Mouse (Mus musculus): ENCODE measurements around the gene Dirc2. TPM values are rescaled to one million over a fixed set of nuclear protein-coding genes. Genes with fewer than 3 reads are reported as not detected.

The Dirc2 gene
- total RNA-seq, 2 experiments from 2014 or later = 47.1 to 50.2 TPM

- no peak for DNase-seq
- intact Hi-C loops (cut with DNase I) = no loop called here
Measured at GRCm38 (mm10) chr16:35696103-35696502, 73.1 kb downstream of the Dirc2 start.

- DNase-seq = no peak
- intact Hi-C loops (cut with DNase I) = no loop called here
Measured at GRCm38 (mm10) chr16:35694250-35694846, 74.8 kb downstream of the Dirc2 start.

GRCm38 (mm10) chr16:35691606-35692005 is 77.5 kb downstream of the Dirc2 start:
- DNase-seq = no peak
- intact Hi-C loops (cut with DNase I) = no loop called here

- intact Hi-C loops (cut with DNase I) = no loop called here
- no peak for DNase-seq
Measured at GRCm38 (mm10) chr16:35686491-35686890, 82.7 kb downstream of the Dirc2 start.

GRCm38 (mm10) chr16:35685027-35685426 is 84.1 kb downstream of the Dirc2 start:
- intact Hi-C loops (cut with DNase I) = no loop called here
- DNase-seq = no peak

GRCm38 (mm10) chr16:35681327-35682108 is 87.6 kb downstream of the Dirc2 start:
- DNase-seq = peak; percentile 78 to 83
- intact Hi-C loops (cut with DNase I) = no loop called here

- intact Hi-C loops (cut with DNase I) = no loop called here
- DNase-seq = no peak
Measured at GRCm38 (mm10) chr16:35678476-35678875, 90.7 kb downstream of the Dirc2 start.

- intact Hi-C loops (cut with DNase I) = no loop called here
- DNase-seq = no peak
Measured at GRCm38 (mm10) chr16:35677511-35678113, 91.5 kb downstream of the Dirc2 start.

- intact Hi-C loops (cut with DNase I) = no loop called here
- DNase-seq = no peak
Measured at GRCm38 (mm10) chr16:35664847-35665246, 104.3 kb downstream of the Dirc2 start.

GRCm38 (mm10) chr16:35663831-35664414 is 105.2 kb downstream of the Dirc2 start:
- intact Hi-C loops (cut with DNase I) = no loop called here

GRCm38 (mm10) chr16:35660222-35660621 is 108.9 kb downstream of the Dirc2 start:
- intact Hi-C loops (cut with DNase I) = no loop called here
- peak; percentile 9 to 12 for DNase-seq

More at GRCm38 (mm10) chr16:35663831-35664414, 105.2 kb downstream of the Dirc2 start:
- DNase-seq = no peak

GRCm38 (mm10) chr16:35653951-35654350 is 115.2 kb downstream of the Dirc2 start:
- intact Hi-C loops (cut with DNase I) = no loop called here
- DNase-seq = no peak

- DNase-seq = peak in 1 of 2 experiments; percentile 19
- intact Hi-C loops (cut with DNase I) = no loop called here
Measured at GRCm38 (mm10) chr16:35652706-35653105, 116.5 kb downstream of the Dirc2 start.

- DNase-seq = peak in 1 of 2 experiments; percentile 30
- intact Hi-C loops (cut with DNase I) = no loop called here
Measured at GRCm38 (mm10) chr16:35652206-35652605, 117.0 kb downstream of the Dirc2 start.

GRCm38 (mm10) chr16:35648862-35649261 is 120.3 kb downstream of the Dirc2 start:
- intact Hi-C loops (cut with DNase I) = no loop called here

More at GRCm38 (mm10) chr16:35648862-35649261, 120.3 kb downstream of the Dirc2 start:
- DNase-seq = no peak

Other genes with a start within 250 kb of the Dirc2 start
- gene Sema5b, start 228.2 kb downstream of the Dirc2 start, total RNA-seq (2021) = 1 to 10 TPM; 1.3 to 1.5 TPM
- 1 to 10 TPM; 2.8 to 3.8 TPM for gene Hspbap1, start 1.0 kb upstream of the Dirc2 start, total RNA-seq (2021)
- 1 to 10 TPM; 6.7 to 9.7 TPM for gene Parp14, start 102.2 kb upstream of the Dirc2 start, total RNA-seq (2021)
- 10 to 100 TPM; 11.1 to 14.4 TPM for gene Parp9, start 169.1 kb upstream of the Dirc2 start, total RNA-seq (2021)
- gene Dtx3l, start 169.8 kb upstream of the Dirc2 start, total RNA-seq (2021) = 10 to 100 TPM in 1 of 2 experiments, 1 to 10 TPM in 1; 9.3 to 12.7 TPM
- 100 to 1,000 TPM in 1 of 2 experiments, 10 to 100 TPM in 1; 96.9 to 104 TPM for gene Kpna1, start 209.4 kb upstream of the Dirc2 start, total RNA-seq (2021)

Data from heart, postnatal 10 days (tissue).